Mouse (Mus musculus) Patski (cell line): Measurements from ENCODE around the gene Ttc21a. TPM values are rescaled to one million over a fixed set of nuclear protein-coding genes. Genes with fewer than 3 reads are reported as not detected.

Source experiments
- ATAC-seq: fragments of 100-300 bp; one replicate; pipeline ENCODE4 v1.8.0; 2021
- CTCF ChIA-PET: fragments of 350-600 bp; sonication (Branson Sonifier 250); formaldehyde crosslinking; loops from one replicate; lab custom pipeline; 2022; ENCODE audit warnings: inconsistent platforms; lab: Charles Lee
- POLR2A ChIA-PET: fragments of 350-600 bp; sonication (Branson Sonifier 250); formaldehyde crosslinking; loops from one replicate; lab custom pipeline; 2022; ENCODE audit warnings: antibody characterized with exemption, inconsistent platforms; lab: Charles Lee
- DNase-seq: peaks from one replicate; pipeline ENCODE4 v3.0.0-alpha.2; 2011; ENCODE audit warnings: low read depth, low spot score
- H3K27me3 ChIP-seq: fragments of 371-371 bp; one replicate; pipeline ENCODE4 v1.5.1; 2021
- CTCF ChIP-seq: fragments of 100-300 bp; IDR thresholded peaks from one replicate; pipeline ENCODE4 v1.5.1; 2021
- in situ Hi-C: fragments of 300-500 bp; cut with MboI; formaldehyde crosslinking; loops from 3 replicates; pipeline ENCODE4 v1.11.1; 2018; ENCODE audit warnings: low pct_unique_long_range_greater_than_20kb, mixed read lengths
- polyA plus RNA-seq: library from polyadenylated mRNA; unstranded; gene quantifications from one replicate; pipeline ENCODE4 v1.2.3, GENCODE M21; 2021

The Ttc21a gene
- polyA plus RNA-seq, 1 experiment from 2014 or later: 0.64 TPM

DNA sequence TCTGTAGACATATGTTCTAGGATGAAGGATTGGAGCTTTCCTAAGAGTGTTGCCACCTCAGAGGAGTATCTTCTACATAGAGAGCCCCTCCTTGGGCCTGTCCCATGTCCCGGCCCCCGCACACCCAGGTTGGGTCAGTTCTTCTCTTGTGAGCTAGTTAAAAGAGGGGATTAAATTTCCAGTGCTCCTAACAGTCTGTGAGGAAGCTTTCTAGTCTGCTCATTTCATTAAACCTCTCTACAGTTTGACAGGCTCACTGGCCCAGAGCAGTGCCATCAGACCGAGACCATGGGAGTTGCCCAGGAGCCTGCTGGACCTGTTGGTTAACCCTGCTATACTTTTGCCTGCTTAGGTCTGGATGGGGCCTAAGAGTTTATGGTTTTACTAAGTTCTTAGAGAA, 28.7 kb upstream of the Ttc21a start:
- ChIA-PET CTCF (interaction anchor here (1.5 to 1.9 kb wide), 2 partner anchors 10 to 17 kb away, joined by 3 to 4 read pairs; no protein-coding TSS in a partner anchor), POLR2A (no interaction called here)
- no peaks in the 10 kb centered on the region for H3K27me3 ChIP-seq
- in situ Hi-C loops: no loop called here
- DNase-seq: no peak
- ATAC-seq: no peak
- TF ChIP-seq CTCF: no peak

DNA sequence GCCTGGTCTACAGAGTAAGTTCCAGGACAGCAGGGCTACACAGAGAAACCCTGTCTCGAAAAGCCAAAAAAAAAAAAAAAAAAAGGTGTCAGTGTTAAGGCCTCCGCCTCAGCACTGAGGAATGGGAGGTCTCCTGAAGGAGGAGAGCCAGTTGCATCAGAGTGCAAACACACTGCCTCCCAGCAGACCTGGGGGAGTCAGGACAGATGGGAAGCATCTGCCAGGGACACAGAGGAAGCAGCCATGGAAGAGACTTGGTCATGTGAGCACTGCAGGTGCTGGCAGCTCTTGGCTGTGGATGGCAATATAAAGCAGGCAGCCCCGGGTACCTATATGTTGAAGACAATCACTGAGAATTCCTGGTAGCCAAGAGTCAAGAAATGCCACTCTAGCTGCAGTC, 27.5 kb upstream of the Ttc21a start:
- TF ChIP-seq CTCF: no peak
- no peaks in the 10 kb centered on the region for H3K27me3 ChIP-seq
- ChIA-PET CTCF (interaction anchor here (1.9 kb wide), 1 partner anchor 11 kb away, joined by 4 read pairs; no protein-coding TSS in a partner anchor), POLR2A (no interaction called here)
- no peak for ATAC-seq
- in situ Hi-C loops: no loop called here
- no peak for DNase-seq

DNA sequence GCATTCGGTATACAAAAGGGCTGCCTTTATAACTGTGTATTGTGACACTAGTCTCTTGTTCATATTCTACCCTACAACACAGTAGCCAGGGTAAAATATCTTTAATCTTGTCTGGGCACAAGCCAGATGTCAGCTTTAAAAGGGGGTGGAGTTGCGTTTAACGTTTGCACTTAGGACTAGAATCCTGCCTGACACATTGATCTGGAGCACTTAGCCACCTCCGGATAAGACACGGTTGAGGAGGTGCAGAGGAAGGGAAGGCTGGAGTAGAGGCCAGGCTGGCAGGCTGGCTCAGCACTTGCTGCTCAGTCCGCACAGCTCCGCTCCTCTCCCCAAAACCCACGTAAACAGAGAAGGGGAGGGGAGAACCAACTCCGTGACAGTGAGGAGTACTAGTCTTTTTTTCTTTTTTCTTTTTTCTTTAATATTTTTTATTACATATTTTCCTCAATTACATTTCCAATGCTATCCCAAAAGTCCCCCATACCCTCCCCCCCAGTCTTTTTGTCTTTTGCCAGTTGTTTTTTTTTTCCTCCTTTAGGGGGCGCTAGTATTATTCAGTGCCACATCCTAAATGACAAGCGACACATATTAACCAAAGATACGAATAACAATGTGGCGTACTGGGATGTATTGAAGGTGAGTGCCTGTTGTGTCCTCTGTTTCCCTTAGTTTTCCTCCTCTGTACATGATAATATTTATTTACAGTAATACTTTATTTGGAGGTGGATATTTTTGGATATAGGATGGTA, 24.1 kb upstream of the Ttc21a start:
- POLR2A ChIA-PET: interaction anchor here (0.5 to 0.6 kb wide), 2 partner anchors 81 to 1431 kb away, joined by 3 read pairs; no protein-coding TSS in a partner anchor
- CTCF ChIA-PET: interaction anchor here (1.2 to 1.6 kb wide), 2 partner anchors 10 to 12 kb away, joined by 3 to 5 read pairs; no protein-coding TSS in a partner anchor
- no peak for ATAC-seq

DNA sequence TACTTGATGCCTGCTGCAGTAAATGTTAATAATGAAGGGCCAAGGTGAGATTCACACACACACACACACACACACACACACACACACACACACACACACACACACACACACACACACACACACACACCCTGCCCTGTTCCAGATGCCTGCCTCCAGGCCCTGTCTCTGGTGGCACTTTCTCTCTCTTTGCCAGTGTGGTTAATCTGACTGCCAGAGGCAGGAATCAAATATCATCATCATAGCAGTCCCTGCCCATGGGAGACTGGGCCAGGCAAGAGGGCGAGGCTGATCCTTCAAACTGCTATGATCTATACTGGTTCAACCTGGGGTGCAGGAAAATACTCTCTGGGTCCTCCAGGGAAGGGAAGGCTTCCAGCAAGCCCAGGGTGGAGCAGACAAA, 17.5 kb upstream of the Ttc21a start:
- CTCF ChIA-PET: no interaction called here
- in situ Hi-C loops: no loop called here
- TF ChIP-seq CTCF: no peak
- ATAC-seq (no peak), DNase-seq (no peak)
- H3K27me3 ChIP-seq: no peaks in the 10 kb centered on the region
- POLR2A ChIA-PET: no interaction called here

More for the DNA sequence above, 24.1 kb upstream of the Ttc21a start:
- TF ChIP-seq CTCF: no peak
- in situ Hi-C loops: no loop called here
- H3K27me3 ChIP-seq: no peaks in the 10 kb centered on the region
- no peak for DNase-seq

DNA sequence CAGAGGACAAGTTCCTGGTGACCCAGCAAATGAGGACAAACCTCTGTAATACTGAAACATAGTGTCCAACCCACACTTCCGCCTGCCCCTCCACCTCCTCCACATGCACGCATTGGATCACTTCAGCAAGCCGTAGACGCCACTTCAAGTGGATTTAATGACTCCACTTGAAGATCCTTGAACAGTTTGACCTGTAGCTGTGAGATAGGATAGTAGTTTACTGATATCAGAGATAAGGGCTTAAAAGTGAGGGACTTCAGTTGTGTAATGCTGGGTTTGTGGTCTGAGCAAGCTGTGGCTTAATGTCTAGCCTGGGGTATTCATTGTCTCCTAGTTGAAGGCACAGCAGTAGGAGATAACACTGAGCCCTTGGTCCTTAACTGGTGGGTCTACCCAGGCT, 13.9 kb upstream of the Ttc21a start:
- ChIA-PET POLR2A (interaction anchor here (1.0 kb wide), 1 partner anchor 12 kb away, joined by 3 read pairs; no protein-coding TSS in a partner anchor), CTCF (no interaction called here)
- ATAC-seq (no peak), DNase-seq (no peak)
- no peak for TF ChIP-seq CTCF
- no peaks in the 10 kb centered on the region for H3K27me3 ChIP-seq
- in situ Hi-C loops: no loop called here

DNA sequence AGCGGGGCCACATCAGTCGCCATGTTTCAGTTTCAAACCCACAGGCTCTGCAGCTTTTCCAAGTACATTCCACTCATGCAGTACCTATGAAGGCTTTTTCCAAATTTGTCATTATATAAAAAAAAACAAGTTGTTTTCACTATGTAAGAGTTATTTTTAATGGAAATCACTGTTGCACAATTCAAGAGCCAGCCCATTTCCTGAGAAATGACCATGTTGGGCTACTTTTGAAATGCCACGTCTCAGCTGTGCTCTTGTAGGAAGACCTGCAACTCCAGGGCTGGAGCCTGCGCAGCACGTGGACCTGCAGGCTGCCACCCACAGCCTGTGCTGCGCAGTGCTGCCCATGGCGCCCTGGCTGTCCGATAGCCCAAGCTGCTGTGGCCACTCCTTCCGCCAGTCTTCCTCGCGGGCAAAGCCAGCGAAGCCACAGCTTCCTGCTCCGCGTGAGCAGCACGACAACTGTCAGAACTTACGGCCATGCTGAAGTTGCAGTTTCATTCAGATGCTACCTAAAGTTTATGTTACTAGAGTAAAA, 12.2 kb upstream of the Ttc21a start:
- no peak for DNase-seq
- no peak for ATAC-seq
- CTCF ChIA-PET: interaction anchor here (0.8 to 0.9 kb wide), 2 partner anchors 17 to 22 kb away, joined by 3 read pairs; no protein-coding TSS in a partner anchor
- in situ Hi-C loops: no loop called here
- no peaks in the 10 kb centered on the region for H3K27me3 ChIP-seq
- POLR2A ChIA-PET: no interaction called here
- no peak for TF ChIP-seq CTCF

DNA sequence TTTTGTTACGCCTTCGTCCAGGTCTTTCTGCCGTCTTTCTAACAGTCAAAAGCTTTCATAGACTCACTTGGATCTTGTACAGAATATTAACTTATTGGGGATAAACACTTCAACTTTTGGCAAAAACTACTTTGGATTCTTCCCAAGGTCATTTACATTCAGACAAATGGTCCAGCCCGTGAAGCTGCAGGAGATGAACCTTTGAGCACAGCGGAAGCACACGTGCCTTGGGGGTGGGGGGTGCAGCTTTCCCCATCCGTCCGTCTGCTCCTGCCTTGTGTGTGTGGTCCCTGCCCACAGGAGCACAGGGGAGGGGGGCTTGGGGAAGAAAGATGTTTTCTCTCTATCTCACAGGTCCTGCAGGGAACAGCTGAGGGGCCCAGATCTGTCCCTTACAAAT, 11.7 kb upstream of the Ttc21a start:
- DNase-seq (no peak), ATAC-seq (no peak)
- ChIA-PET CTCF (interaction anchor here (0.9 to 1.6 kb wide), 2 partner anchors 11 to 18 kb away, joined by 3 to 5 read pairs; no protein-coding TSS in a partner anchor), POLR2A (no interaction called here)
- in situ Hi-C loops: no loop called here
- TF ChIP-seq CTCF: no peak
- H3K27me3 ChIP-seq: no peaks in the 10 kb centered on the region

DNA sequence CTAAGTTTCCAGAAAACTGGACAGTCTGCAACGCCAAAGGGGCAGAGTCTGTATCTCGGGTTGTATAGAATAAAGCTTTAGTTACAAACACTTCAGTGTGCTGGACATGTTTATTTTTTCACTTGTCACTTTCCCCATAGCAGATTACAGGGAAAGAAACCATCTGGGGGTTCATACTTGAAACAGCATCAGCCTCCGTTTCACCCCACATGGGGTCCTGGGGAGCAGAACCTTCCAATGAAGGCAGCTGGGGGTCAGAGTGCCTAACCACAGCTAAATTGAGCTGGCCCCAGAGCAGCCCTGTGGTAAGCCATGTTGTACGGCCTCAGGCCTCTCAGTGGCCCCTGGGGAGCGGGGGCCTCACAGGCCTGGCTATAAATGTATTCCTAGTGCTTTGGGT, 10.9 kb upstream of the Ttc21a start:
- no peak for TF ChIP-seq CTCF
- DNase-seq (no peak), ATAC-seq (no peak)
- ChIA-PET CTCF (interaction anchor here (1.6 kb wide), 1 partner anchor 12 kb away, joined by 5 read pairs; no protein-coding TSS in a partner anchor), POLR2A (interaction anchor here (1.0 kb wide), 1 partner anchor 28 kb away, joined by 6 read pairs; no protein-coding TSS in a partner anchor)
- no peaks in the 10 kb centered on the region for H3K27me3 ChIP-seq
- in situ Hi-C loops: no loop called here

DNA sequence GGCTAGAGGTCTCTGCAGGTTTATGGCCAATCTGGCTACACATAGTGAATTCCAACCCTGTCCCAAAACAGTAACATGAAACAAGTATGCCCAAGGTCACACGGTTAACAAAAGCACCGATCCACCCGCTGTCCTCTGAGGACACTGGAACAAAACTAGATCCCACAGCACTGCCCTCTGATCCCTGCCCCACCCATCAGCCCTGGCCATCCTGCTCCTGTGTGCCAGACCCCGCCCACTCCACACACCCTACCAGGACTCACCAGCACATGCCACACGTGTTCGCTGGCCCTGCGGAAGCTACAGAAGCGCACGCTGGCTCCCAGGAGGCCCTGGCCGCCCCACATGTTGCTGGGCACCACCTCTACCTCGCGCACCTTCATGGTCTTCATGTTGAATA, 5.0 kb upstream of the Ttc21a start:
- H3K27me3 ChIP-seq: no peaks in the 10 kb centered on the region
- no peak for TF ChIP-seq CTCF
- ChIA-PET POLR2A (no interaction called here), CTCF (no interaction called here)
- no peak for ATAC-seq
- in situ Hi-C loops: no loop called here
- no peak for DNase-seq

DNA sequence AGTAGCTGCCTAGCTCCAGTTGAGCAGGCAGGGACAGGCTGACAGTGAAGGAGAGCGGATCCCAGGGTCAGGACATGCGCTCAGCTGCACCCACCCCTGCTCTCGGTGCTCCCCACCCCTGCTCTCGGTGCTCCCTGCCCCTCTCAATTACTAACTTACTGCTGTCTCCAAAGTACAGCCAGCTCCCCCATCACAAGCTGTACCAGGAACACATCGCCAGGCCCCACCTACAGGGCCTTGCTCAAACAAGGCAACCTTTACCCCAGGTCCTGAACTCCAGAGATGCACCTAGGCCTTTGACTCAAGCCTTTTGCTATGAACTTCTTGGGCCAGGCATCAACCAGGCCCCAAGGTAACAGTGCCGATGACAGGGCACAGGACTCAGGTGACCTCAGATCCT, 3.7 kb upstream of the Ttc21a start:
- CTCF ChIA-PET: no interaction called here
- ATAC-seq: no peak
- TF ChIP-seq CTCF: no peak
- POLR2A ChIA-PET: interaction anchor here (0.6 to 0.8 kb wide), 2 partner anchors 17 to 82 kb away, joined by 5 to 6 read pairs; no protein-coding TSS in a partner anchor
- in situ Hi-C loops: no loop called here
- DNase-seq: no peak
- H3K27me3 ChIP-seq: no peaks in the 10 kb centered on the region

DNA sequence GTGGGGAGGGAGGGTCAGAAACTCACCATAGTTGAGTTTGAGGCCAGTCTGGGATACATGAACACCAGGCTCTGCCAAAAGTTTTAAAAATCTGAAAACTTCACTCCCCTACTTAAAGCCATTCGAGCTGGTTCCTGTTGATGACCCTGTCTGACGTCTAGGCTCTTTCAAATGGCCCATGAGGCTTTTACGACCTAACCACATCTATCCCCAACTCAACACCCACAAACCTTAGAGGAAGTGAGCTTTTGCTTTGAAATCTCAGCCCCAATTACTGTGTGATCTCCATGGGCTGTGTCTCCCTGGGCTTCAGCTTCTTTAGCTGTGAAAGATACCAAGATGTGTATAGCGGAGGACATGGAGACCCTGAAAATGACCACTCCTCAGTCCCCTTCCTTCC, 1.1 kb downstream of the Ttc21a start:
- POLR2A ChIA-PET: interaction anchor here (0.8 kb wide), 1 partner anchor 9 kb away, joined by 3 read pairs; no protein-coding TSS in a partner anchor
- TF ChIP-seq CTCF: no peak
- no peaks in the 10 kb centered on the region for H3K27me3 ChIP-seq
- CTCF ChIA-PET: no interaction called here
- DNase-seq: no peak
- in situ Hi-C loops: no loop called here
- no peak for ATAC-seq
